Mouse (Mus musculus) frontal cortex, adult 2 months (tissue): ENCODE results near the gene Hist1h4f. TPM values are rescaled to one million over a fixed set of nuclear protein-coding genes. Genes with fewer than 3 reads are reported as not detected.

Experiments
- DNase-seq, 2 experiments: peaks; one replicate each; pipeline ENCODE4 v3.0.0; 2022; ENCODE audit warnings: low spot score in 1 of 2; ENCODE audit errors: extremely low spot score in 1 of 2
- polyA plus RNA-seq: library from polyadenylated mRNA; depleted of rRNA; stranded (reverse); fragments of >200 nt; gene quantifications from 2 replicates; pipeline ENCODE4 v1.2.3, GENCODE M21; 2012

Gene Hist1h4f
- polyA plus RNA-seq, 1 experiment, result 2.8 TPM

DNA sequence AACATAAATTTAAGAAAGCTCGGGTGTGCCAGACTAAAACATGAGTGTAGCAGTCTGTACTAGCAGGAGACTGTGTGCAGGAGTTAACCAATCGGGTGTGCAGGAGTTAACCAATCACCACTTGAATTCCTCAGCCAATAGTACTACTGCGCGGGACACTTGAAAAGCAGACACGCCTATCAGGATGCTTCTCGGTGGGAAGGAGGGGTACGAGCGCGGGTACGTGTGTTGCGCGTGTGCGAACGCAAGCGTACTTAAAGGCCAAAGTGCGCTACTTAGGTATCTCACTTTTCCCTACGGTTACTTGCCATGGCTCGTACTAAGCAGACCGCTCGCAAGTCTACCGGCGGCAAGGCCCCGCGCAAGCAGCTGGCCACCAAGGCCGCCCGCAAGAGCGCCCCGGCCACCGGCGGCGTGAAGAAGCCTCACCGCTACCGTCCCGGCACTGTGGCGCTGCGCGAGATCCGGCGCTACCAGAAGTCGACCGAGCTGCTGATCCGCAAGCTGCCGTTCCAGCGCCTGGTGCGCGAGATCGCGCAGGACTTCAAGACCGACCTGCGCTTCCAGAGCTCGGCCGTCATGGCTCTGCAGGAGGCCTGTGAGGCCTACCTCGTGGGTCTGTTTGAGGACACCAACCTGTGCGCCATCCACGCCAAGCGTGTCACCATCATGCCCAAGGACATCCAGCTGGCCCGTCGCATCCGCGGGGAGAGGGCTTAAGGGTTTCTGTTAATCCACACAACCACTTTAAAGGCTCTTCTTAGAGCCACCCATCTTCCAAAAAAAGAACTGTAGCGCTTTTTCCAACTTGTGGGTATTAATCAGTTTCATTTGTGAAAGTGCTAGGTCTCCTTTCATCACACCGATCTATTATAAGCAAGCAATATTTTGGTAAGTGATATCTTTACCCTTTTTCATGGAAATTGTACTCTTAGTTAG is 16.0 kb downstream of the Hist1h4f start, which contains the start of gene Hist1h3g:
TSS of gene Hist1h3g (plus strand) at position 286 of the 939 bp plus-strand sequence.
- peak; percentile 93 to 95 for DNase-seq

GRCm38 (mm10) chr13:23534368-23535131 is 16.9 kb downstream of the Hist1h4f start:
- DNase-seq, result no peak

GRCm38 (mm10) chr13:23533560-23534367 is 17.7 kb downstream of the Hist1h4f start, which contains the start of gene Hist1h2af:
TSS of gene Hist1h2af (plus strand) at chr13:23533906.
- DNase-seq, result peak; percentile 73 to 87

- no peak for DNase-seq
Observed at GRCm38 (mm10) chr13:23532262-23533075, 19.0 kb downstream of the Hist1h4f start.

GRCm38 (mm10) chr13:23530901-23531875 is 20.3 kb downstream of the Hist1h4f start, which contains the start of gene Hist1h4h:
TSS of gene Hist1h4h (plus strand) at chr13:23531050.
- DNase-seq, result peak; percentile 98 to 100

DNA sequence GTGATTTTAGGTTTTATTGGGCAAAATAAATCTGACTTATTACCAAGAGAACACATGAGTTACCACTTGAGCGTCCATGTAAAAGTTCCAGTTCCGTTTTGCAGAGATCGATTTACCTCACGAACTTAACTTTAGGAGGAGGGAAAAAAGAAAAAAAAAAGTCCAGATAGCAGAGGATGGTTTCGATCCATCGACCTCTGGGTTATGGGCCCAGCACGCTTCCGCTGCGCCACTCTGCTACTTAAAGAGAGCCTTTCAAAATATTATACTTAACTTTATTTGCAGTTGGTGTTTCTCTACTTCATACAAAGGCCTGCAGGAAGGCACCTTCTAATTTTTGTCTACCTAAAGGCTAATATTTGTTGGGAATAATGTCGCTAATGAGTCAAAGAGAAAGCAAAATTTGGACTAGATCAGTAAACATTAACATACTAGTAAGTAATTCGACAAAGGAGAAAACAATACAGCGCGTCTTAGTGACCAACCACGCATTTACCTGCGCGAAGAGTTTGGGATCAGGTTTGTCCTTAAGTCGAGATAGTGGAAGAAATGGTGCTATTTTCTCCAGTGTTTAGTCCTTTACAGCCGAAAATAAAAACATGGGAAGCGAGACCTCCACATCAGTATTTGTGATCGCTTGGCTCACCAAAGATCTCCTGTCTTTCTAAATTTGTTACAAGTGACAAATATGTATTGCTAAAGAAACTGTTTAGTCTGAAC is 21.1 kb downstream of the Hist1h4f start:
- peak; percentile 41 to 92 for DNase-seq

- DNase-seq, result no peak
Observed at GRCm38 (mm10) chr13:23529480-23530165, 21.8 kb downstream of the Hist1h4f start.

DNA sequence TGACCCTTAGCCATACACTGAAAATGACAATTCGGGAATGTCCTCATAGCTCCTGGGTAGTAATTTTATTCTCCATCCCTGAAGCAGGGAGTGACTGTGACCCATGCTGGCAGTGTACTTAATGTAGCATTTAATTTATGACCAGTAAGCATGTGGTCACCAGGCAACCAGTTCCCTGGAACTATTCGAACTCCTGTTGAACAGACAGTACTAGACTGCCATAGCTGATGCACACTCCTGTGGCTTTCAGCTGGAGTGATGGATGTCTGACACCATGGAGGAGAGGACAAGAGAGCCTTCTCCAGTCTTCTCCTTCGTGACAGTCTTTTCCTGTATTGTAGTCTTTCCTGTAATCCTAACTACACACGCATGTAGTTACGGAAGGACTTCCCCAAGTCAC is 22.4 kb downstream of the Hist1h4f start:
- no peak for DNase-seq

DNA sequence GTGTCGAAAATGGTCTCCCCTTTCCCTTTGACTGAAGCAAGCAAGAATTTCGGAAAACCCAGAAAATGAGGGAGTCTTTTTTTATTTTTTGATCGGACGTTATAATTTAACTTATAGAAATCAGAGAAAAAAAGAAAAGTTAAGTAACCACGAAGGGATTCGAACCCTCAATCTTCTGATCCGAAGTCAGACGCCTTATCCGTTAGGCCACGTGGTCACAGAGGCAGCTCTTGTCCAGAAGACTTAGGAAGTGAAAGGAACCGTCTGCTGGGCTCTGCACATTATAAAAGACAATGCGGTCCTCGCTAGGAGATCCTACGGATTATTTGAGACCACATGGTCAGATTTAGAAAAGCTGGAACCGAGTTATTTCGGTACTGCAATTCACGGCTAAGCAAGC is 25.1 kb downstream of the Hist1h4f start:
- DNase-seq, result peak; percentile 89 to 99

- DNase-seq, result no peak
Observed at GRCm38 (mm10) chr13:23525901-23526300, 25.5 kb downstream of the Hist1h4f start.

DNA sequence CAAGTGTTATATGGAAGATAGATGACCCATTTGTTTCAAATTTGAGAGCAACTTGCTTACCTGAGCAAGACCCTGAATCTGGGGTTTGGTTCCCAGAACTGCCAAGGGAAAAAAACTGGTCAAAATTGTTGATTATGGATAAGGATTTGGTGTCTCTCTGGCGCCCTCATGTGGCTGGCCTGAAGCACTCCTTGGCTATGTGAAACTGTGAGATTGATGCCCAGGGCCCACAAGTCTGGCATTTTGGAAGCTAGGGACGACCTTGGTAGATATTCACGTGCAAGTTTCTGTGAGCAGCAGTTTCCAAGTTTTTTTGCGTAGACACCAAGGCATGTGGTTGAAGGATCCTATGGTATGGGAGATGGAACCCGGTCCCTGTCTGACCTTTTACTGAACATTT is 26.8 kb downstream of the Hist1h4f start:
- DNase-seq, result peak in 1 of 2 experiments; percentile 77

- no peak for DNase-seq
Observed at GRCm38 (mm10) chr13:23523976-23524375, 27.5 kb downstream of the Hist1h4f start.

DNA sequence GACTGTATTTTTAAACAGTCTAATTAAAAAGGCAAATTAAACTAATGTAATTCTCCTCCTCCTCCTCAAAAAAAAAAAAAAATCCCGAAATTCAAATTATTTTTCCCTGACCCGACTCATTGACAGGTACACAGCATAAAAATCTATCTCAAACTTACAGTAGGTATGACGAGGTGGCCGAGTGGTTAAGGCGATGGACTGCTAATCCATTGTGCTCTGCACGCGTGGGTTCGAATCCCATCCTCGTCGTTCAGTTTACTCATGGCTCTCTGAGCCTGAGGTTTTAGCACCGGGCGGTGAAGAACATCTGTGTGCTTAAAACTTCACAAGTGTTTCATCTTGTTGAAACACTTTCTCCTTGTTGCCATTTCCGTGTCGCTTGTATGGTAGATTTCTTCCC is 29.7 kb downstream of the Hist1h4f start:
- peak in 1 of 2 experiments; percentile 91 for DNase-seq

DNA sequence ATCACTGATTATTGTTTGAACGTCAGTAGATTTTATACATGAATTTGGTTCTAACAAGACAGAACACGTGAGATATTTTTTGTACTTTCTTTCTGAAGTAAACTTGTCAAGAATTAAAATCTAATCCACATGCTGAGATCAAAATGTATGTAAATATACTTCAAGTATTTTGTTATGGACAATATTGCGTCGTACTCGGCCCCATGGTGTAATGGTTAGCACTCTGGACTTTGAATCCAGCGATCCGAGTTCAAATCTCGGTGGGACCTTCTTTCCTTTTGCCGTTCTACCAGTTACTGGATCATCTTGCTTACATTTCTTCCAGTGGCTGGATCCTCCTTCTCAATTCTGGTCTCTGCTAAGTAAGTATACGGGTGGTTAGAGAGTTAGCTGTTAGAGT is 32.0 kb downstream of the Hist1h4f start:
- peak; percentile 72 to 96 for DNase-seq

DNA sequence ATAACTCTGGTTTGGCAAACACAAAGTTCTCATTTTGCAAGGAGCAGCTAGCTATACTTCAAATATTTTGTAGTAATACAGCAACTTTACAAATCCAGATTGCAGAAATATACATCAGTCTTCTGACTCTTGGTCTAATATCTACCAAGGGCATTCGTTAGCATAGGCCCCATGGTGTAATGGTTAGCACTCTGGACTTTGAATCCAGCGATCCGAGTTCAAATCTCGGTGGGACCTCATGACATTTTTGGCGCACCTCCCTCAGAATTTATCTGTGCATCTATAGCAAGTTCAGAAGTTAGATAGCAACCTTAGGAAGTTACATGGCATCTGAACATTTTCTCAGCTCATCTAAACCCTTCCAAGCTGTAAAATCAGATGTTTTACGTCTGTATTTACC is 32.6 kb downstream of the Hist1h4f start:
- DNase-seq, result peak; percentile 71 to 97

DNA sequence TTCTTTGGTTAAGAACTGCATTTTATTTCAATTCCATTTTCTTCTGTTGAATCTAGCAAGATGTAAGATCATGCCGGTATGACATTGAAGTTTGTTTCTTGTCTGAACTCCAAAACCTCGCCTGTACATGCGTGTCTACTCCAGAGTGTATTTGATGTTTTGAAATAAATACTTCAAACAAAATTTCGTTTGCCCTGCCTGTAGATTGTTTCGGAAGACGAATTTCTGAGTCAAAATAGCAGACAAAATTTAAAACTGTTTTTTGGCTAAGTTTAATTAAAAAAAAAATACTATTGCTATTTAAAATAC is 33.2 kb downstream of the Hist1h4f start:
- DNase-seq, result no peak

GRCm38 (mm10) chr13:23517603-23518294 is 33.7 kb downstream of the Hist1h4f start:
- DNase-seq, result peak; percentile 86 to 99
